ENCODE assay signal across 8 mouse cellular contexts in the genomic region with DNA sequence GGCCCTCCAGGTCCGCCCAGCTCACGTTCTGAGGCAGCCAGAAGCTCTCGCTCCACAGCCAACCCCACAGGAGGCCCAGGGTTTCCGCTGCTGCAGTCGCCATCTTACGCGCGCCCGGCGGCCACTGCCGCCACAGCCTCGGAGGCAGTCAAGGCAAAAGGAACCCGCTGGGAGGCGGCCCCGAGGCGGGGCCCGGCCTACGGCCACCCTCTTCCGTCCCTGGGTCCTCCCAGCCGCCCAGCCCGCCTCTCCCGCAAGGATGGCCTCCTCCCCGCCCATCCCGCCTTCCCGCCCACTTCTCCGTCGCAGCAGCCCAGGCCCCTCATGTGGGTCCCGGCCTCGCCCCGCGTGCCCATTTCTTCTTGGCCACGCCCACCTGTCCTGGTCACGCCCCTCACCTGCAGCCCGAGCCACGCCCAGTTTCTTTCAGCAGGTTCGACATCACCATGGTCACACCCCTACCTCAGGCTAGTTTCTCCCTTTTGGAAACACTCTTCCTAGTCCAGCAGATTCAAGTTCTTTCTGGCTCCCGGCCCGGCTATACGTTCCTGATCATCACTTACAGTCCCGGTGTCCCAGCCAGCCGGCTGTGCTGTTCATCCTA. TPM values are rescaled to one million over a fixed set of nuclear protein-coding genes. Genes with fewer than 3 reads are reported as not detected.
A peak's percentile ranks its signal among the peaks of the same experiment; 100 is the strongest.
DNase-seq lines count a peak whose midpoint lies in the region; ATAC-seq lines count a peak whose summit lies in the region.

No protein-coding gene starts in this region.

- under 1% methylated on average over 37 of the region's 41 CpGs for WGBS in hindbrain, embryonic 16.5 days

- peak overlapping the region; percentile 97 for H3K9ac ChIP-seq in hindbrain, embryonic 16.5 days (ENCODE audit: low read depth, low read length)

- H3K27ac ChIP-seq in hindbrain, embryonic 16.5 days (ENCODE audit: low read depth, low read length): peak overlapping the region; percentile 94

- H3K4me3 ChIP-seq in hindbrain, embryonic 16.5 days (ENCODE audit: low read length): peak overlapping the region; percentile 87

- ATAC-seq in common myeloid progenitor, adult 5-6 weeks (replicated peaks; ENCODE audit: low read depth, poor library complexity, severe bottlenecking): peak; percentile 89
- ATAC-seq in hindbrain, embryonic 16.5 days: peak; percentile 92

- no peaks in the 10 kb centered on the region for H3K9me3 ChIP-seq in hindbrain, embryonic 16.5 days (ENCODE audit: control insufficient read depth, low read length)

- peak; percentile 98 for DNase-seq in ZHBTc4 (ENCODE audit: low read depth, low spot score)
- peak; percentile 84 for DNase-seq in gastrocnemius, adult 18-20 months (ENCODE audit: low spot score)
- DNase-seq in left cerebral cortex, adult 18-20 months (ENCODE audit: low spot score in 2 of 2): peak; percentile 70 to 86
- DNase-seq in lung, postnatal 4 days: peak; percentile 93 to 96
- DNase-seq in retina, postnatal 1 day: peak; percentile 89
- peak; percentile 91 for DNase-seq in thymus, postnatal 4 days

- peak overlapping the region; percentile 60 for H3K4me2 ChIP-seq in hindbrain, embryonic 16.5 days (ENCODE audit: low read length)

- peaks cover 11% of the 10 kb centered on the region for H3K4me1 ChIP-seq in hindbrain, embryonic 16.5 days (ENCODE audit: control insufficient read depth, insufficient read depth, low read depth, low read length)

- H3K27me3 ChIP-seq in hindbrain, embryonic 16.5 days (replicated peaks; ENCODE audit: control insufficient read depth, insufficient read depth, low read length): no peaks in the 10 kb centered on the region

- H3K36me3 ChIP-seq in hindbrain, embryonic 16.5 days (ENCODE audit: control insufficient read depth, insufficient read depth, low read length): no peaks in the 10 kb centered on the region

RNA-seq across cellular contexts. Expression of a gene that starts 0.3 kb away (rescaled TPM):
- 24.0 and 33.2 TPM in 2 replicates for total RNA-seq in common myeloid progenitor, adult 5-6 weeks (2017)
- total RNA-seq in gastrocnemius, adult 18-20 months (2021): 1 to 10 TPM; 2.9 to 6.2 TPM
- 91.9 and 95.2 TPM in 2 replicates for polyA plus RNA-seq in hindbrain, embryonic 16.5 days (2015; fragmentation: Nextera tagmentation; extraction: Ambion mirVana)
- 10 to 100 TPM; 34.4 to 35.2 TPM for total RNA-seq in left cerebral cortex, adult 18-20 months (2021)

RNA-seq across cellular contexts. Expression of a gene that starts 47.0 kb away (rescaled TPM):
- total RNA-seq in common myeloid progenitor, adult 5-6 weeks (2017): 31.2 and 49.0 TPM in 2 replicates
- total RNA-seq in gastrocnemius, adult 18-20 months (2021): 100 to 1,000 TPM; 139 to 156 TPM
- polyA plus RNA-seq in hindbrain, embryonic 16.5 days (2015; fragmentation: Nextera tagmentation; extraction: Ambion mirVana): 175 and 191 TPM in 2 replicates
- 100 to 1,000 TPM; 126 TPM for total RNA-seq in left cerebral cortex, adult 18-20 months (2021)

RNA-seq across cellular contexts. Expression of a gene that starts 55.1 kb away (rescaled TPM):
- 0.46 and 0.82 TPM in 2 replicates for total RNA-seq in common myeloid progenitor, adult 5-6 weeks (2017)
- 100 to 1,000 TPM; 366 to 449 TPM for total RNA-seq in gastrocnemius, adult 18-20 months (2021)
- polyA plus RNA-seq in hindbrain, embryonic 16.5 days (2015; fragmentation: Nextera tagmentation; extraction: Ambion mirVana): 3.1 and 4.6 TPM in 2 replicates
- 10 to 100 TPM; 76.6 to 82.3 TPM for total RNA-seq in left cerebral cortex, adult 18-20 months (2021)

Comparison
In these comparisons a context has a peak if more than half of its experiments do, and no peak if none do; other contexts are left out.
1. Peak in every context shown above with its lines: DNase-seq, ATAC-seq, H3K4me3 ChIP-seq and H3K27ac ChIP-seq.
2. RNA of a gene that starts 55.1 kb away (total RNA-seq): 366 to 449 TPM in gastrocnemius, adult 18-20 months and 76.6 to 82.3 TPM in left cerebral cortex, adult 18-20 months; 0.46 to 0.82 TPM in common myeloid progenitor, adult 5-6 weeks; every median in the first group is over 10 times any median in the second.